Mouse (Mus musculus) MEL (cell line): Measurements from ENCODE around the gene Sit1. TPM values are rescaled to one million over a fixed set of nuclear protein-coding genes. Genes with fewer than 3 reads are reported as not detected.

Experiments used
- DNase-seq: peaks from one replicate; pipeline ENCODE4 v3.0.0; 2011; ENCODE audit warnings: low read depth, low spot score
- H3K27ac ChIP-seq: 2 replicates; pipeline ENCODE4 v1.5.1; 2012; ENCODE audit warnings: low read depth, mild to moderate bottlenecking, control low read depth, low read length, moderate library complexity; ENCODE audit not compliant: control insufficient read depth
- H3K27me3 ChIP-seq, 2 experiments: fragments of 150-350 bp in 1 of 2; sonication (generic) in 1 of 2; 2 replicates each; pipeline ENCODE4 v1.6.1; 2012; ENCODE audit warnings: low read length in 2 of 2, mild to moderate bottlenecking in 2 of 2, improper control_type of control experiment in 1 of 2, moderate library complexity in 1 of 2; ENCODE audit not compliant: insufficient read depth in 2 of 2, control insufficient read depth in 1 of 2
- H3K36me3 ChIP-seq, 2 experiments: 2 replicates each; pipeline ENCODE4 v1.6.1; 2012 to 2014; ENCODE audit warnings: low read length in 2 of 2, improper control_type of control experiment in 1 of 2, inconsistent platforms in 1 of 2, mild to moderate bottlenecking in 1 of 2; ENCODE audit not compliant: insufficient read depth in 2 of 2, control insufficient read depth in 1 of 2
- H3K4me1 ChIP-seq, 2 experiments: fragments of 150-350 bp in 1 of 2; sonication (generic) in 1 of 2; 2 replicates each; pipeline ENCODE4 v1.6.1; 2012; ENCODE audit warnings: low read length in 2 of 2, improper control_type of control experiment in 1 of 2, mild to moderate bottlenecking in 1 of 2; ENCODE audit not compliant: insufficient read depth in 2 of 2, control insufficient read depth in 1 of 2
- H3K4me3 ChIP-seq, 2 experiments: fragments of 150-350 bp in 1 of 2; sonication (generic) in 1 of 2; 2 replicates each; pipeline ENCODE4 v1.5.1; 2012; ENCODE audit warnings: low read depth in 2 of 2, low read length in 2 of 2, mild to moderate bottlenecking in 2 of 2, moderate library complexity in 2 of 2, control low read depth in 1 of 2, improper control_type of control experiment in 1 of 2; ENCODE audit not compliant: control insufficient read depth in 1 of 2, insufficient read depth in 1 of 2
- H3K79me2 ChIP-seq: 2 replicates; pipeline ENCODE4 v1.6.1; 2012; ENCODE audit warnings: mild to moderate bottlenecking, low read length, moderate library complexity; ENCODE audit not compliant: control insufficient read depth, poor library complexity, insufficient read depth
- H3K9ac ChIP-seq: 2 replicates; pipeline ENCODE4 v1.6.1; 2012; ENCODE audit warnings: low read depth, mild to moderate bottlenecking, control low read depth, low read length, moderate library complexity; ENCODE audit not compliant: control insufficient read depth, poor library complexity, severe bottlenecking
- H3K9me3 ChIP-seq: fragments of 150-350 bp; sonication (generic); replicated peaks from 2 replicates; pipeline ENCODE4 v1.6.1; 2012; ENCODE audit warnings: mild to moderate bottlenecking, low read length, improper control_type of control experiment, moderate library complexity; ENCODE audit not compliant: insufficient read depth
- CTCF ChIP-seq, 3 experiments: IDR thresholded peaks in 2 of 3; conservative IDR thresholded peaks in 1 of 3; 2 replicates each; pipeline ENCODE4 v1.5.1; 2011 to 2012; ENCODE audit warnings: low read length in 3 of 3, low read depth in 2 of 3, mild to moderate bottlenecking in 2 of 3, improper control_type of control experiment in 1 of 3, inconsistent platforms in 1 of 3, mixed read lengths in 1 of 3, moderate library complexity in 1 of 3; ENCODE audit not compliant: control insufficient read depth in 1 of 3, insufficient read depth in 1 of 3, poor library complexity in 1 of 3, severe bottlenecking in 1 of 3
- EP300 ChIP-seq, 2 experiments: IDR thresholded peaks; 2 replicates each; pipeline ENCODE4 v1.6.1; 2011; ENCODE audit warnings: improper control_type of control experiment in 2 of 2, low read length in 2 of 2, low read depth in 1 of 2, mild to moderate bottlenecking in 1 of 2
- ETS1 ChIP-seq: IDR thresholded peaks from 2 replicates; pipeline ENCODE4 v1.6.1; 2012; ENCODE audit warnings: low read depth, mild to moderate bottlenecking, inconsistent platforms, low read length, improper control_type of control experiment, moderate library complexity
- GABPA ChIP-seq: IDR thresholded peaks from 2 replicates; pipeline ENCODE4 v1.6.1; 2012; ENCODE audit warnings: low read depth, mild to moderate bottlenecking, inconsistent platforms, low read length, improper control_type of control experiment, moderate library complexity
- HCFC1 ChIP-seq: IDR thresholded peaks from 2 replicates; pipeline ENCODE4 v1.6.1; 2012; ENCODE audit warnings: low read depth, mild to moderate bottlenecking, inconsistent platforms, low read length, improper control_type of control experiment, moderate library complexity
- MAZ ChIP-seq: IDR thresholded peaks from 2 replicates; pipeline ENCODE4 v1.6.1; 2012; ENCODE audit warnings: low read depth, mild to moderate bottlenecking, inconsistent platforms, low read length, improper control_type of control experiment
- MXI1 ChIP-seq: IDR thresholded peaks from 2 replicates; pipeline ENCODE4 v1.6.1; 2011; ENCODE audit warnings: mild to moderate bottlenecking, low read depth, low read length, improper control_type of control experiment
- NELFE ChIP-seq: IDR thresholded peaks from 2 replicates; pipeline ENCODE4 v1.6.1; 2011; ENCODE audit warnings: low read depth, low read length, improper control_type of control experiment
- NRF1 ChIP-seq: IDR thresholded peaks from 2 replicates; pipeline ENCODE4 v1.6.1; 2014; ENCODE audit warnings: low read depth, mild to moderate bottlenecking, inconsistent platforms, low read length, improper control_type of control experiment, moderate library complexity; ENCODE audit not compliant: poor library complexity, insufficient read depth, severe bottlenecking
- POLR2A ChIP-seq, 2 experiments: IDR thresholded peaks; 2 replicates each; pipeline ENCODE4 v1.6.1; 2011 to 2012; ENCODE audit warnings: low read length in 2 of 2, mild to moderate bottlenecking in 2 of 2, control low read depth in 1 of 2, improper control_type of control experiment in 1 of 2, low read depth in 1 of 2, moderate library complexity in 1 of 2; ENCODE audit not compliant: control insufficient read depth in 1 of 2, insufficient read depth in 1 of 2, poor library complexity in 1 of 2
- POLR2AphosphoS2 ChIP-seq: IDR thresholded peaks from 2 replicates; pipeline ENCODE4 v1.6.1; 2011; ENCODE audit warnings: low read length, improper control_type of control experiment
- RAD21 ChIP-seq: IDR thresholded peaks from 2 replicates; pipeline ENCODE4 v1.6.1; 2011; ENCODE audit warnings: mild to moderate bottlenecking, low read depth, low read length, improper control_type of control experiment
- SIN3A ChIP-seq: IDR thresholded peaks from 2 replicates; pipeline ENCODE4 v1.6.1; 2012; ENCODE audit warnings: low read length, improper control_type of control experiment, inconsistent platforms
- SMC3 ChIP-seq: IDR thresholded peaks from 2 replicates; pipeline ENCODE4 v1.6.1; 2011; ENCODE audit warnings: low read depth, low read length, improper control_type of control experiment
- TBP ChIP-seq: IDR thresholded peaks from 2 replicates; pipeline ENCODE4 v1.8.0; 2011; ENCODE audit warnings: low read depth, low read length, improper control_type of control experiment
- TCF12 ChIP-seq: IDR thresholded peaks from 2 replicates; pipeline ENCODE4 v1.6.1; 2014; ENCODE audit warnings: low read depth, mild to moderate bottlenecking, inconsistent platforms, low read length, improper control_type of control experiment, moderate library complexity
- UBTF ChIP-seq: IDR thresholded peaks from 2 replicates; pipeline ENCODE4 v1.6.1; 2012; ENCODE audit warnings: low read depth, mild to moderate bottlenecking, inconsistent platforms, low read length, improper control_type of control experiment, moderate library complexity, borderline replicate concordance; ENCODE audit not compliant: insufficient read depth
- USF1 ChIP-seq: IDR thresholded peaks from 2 replicates; pipeline ENCODE4 v1.6.1; 2014; ENCODE audit warnings: low read depth, mild to moderate bottlenecking, inconsistent platforms, low read length, improper control_type of control experiment, moderate library complexity
- USF2 ChIP-seq, 2 experiments: IDR thresholded peaks; 2 replicates each; pipeline ENCODE4 v1.6.1; 2011 to 2012; ENCODE audit warnings: improper control_type of control experiment in 2 of 2, low read length in 2 of 2, borderline replicate concordance in 1 of 2, inconsistent platforms in 1 of 2, low read depth in 1 of 2, mild to moderate bottlenecking in 1 of 2; ENCODE audit not compliant: insufficient read depth in 1 of 2
- ZMIZ1 ChIP-seq: IDR thresholded peaks from 2 replicates; pipeline ENCODE4 v1.6.1; 2012; ENCODE audit warnings: low read depth, mild to moderate bottlenecking, inconsistent platforms, low read length, improper control_type of control experiment, moderate library complexity
- polyA plus RNA-seq, 2 experiments: library from polyadenylated mRNA; stranded (reverse) in 1 of 2; unstranded in 1 of 2; fragments of >175 nt in 1 of 2; fragments of >200 nt in 1 of 2; gene quantifications; 2 replicates each; pipeline versions ENCODE4 v1.2.1 to v1.2.4; 2012; ENCODE audit warnings: low replicate concordance in 2 of 2, low read depth in 1 of 2; ENCODE audit not compliant: insufficient read length in 2 of 2, insufficient read depth in 1 of 2, missing spikeins in 1 of 2
- total RNA-seq: library from RNA; depleted of rRNA; stranded (reverse); fragments of 300-350 nt; gene quantifications from 2 replicates; pipeline ENCODE4 v1.2.3, GENCODE M21; 2012

The Sit1 gene
- total and polyA plus RNA-seq, 3 experiments = 0.06 to 0.08 TPM; not detected in 1

- no peak; the same call in 1 of the 2 replicates for TF ChIP-seq HCFC1
- no peak for TF ChIP-seq USF2 (IDR thresholded peaks at IDR 0.05; ENCODE audit: borderline replicate concordance in 1 of 2, insufficient read depth in 1 of 2, low read depth in 1 of 2, low read length in 2 of 2)
- peak; percentile 49; the same call in 1 of the 2 replicates for TF ChIP-seq TBP
- TF ChIP-seq SMC3 = no peak
Measured at GRCm38 (mm10) chr4:43493846-43494240, 10.3 kb upstream of the Sit1 start (continued).

GRCm38 (mm10) chr4:43493186-43493845 lies 9.8 kb upstream of the Sit1 start:
- Histone ChIP-seq H3K27me3 (no peaks in the 10 kb centered on the region), H3K4me3 (peak overlapping the region; percentile 64 to 89), H3K9ac (peak overlapping the region; percentile 90), H3K79me2 (peaks cover 5% of the 10 kb centered on the region; the same call in 1 of the 2 replicates), H3K4me1 (peaks cover 2 to 25% of the 10 kb centered on the region in 2 experiments; a peak in 3 of 4 replicates), H3K9me3 (no peaks in the 10 kb centered on the region), H3K36me3 (no peaks in the 10 kb centered on the region; a peak in 1 of 4 replicates), H3K27ac (peak overlapping the region; percentile 30)
- DNase-seq = peak; percentile 95
- TF ChIP-seq POLR2AphosphoS2 = peak; percentile 91
- TF ChIP-seq CTCF (IDR thresholded peaks at IDR 0.05 in 2 of 3, conservative IDR thresholded peaks at IDR 0.05 in 1 of 3; ENCODE audit: control insufficient read depth in 1 of 3, insufficient read depth in 1 of 3, low read depth in 2 of 3, low read length in 3 of 3, poor library complexity in 1 of 3, severe bottlenecking in 1 of 3) = peak in 2 of 3 experiments; percentile 6 to 17; a peak in 2 of 6 replicates
- TF ChIP-seq USF1 = peak; percentile 45; the same call in 1 of the 2 replicates
- no peak for TF ChIP-seq UBTF
- TF ChIP-seq EP300 (IDR thresholded peaks at IDR 0.05; ENCODE audit: low read depth in 1 of 2, low read length in 2 of 2) = no peak
- TF ChIP-seq MAZ = peak; percentile 74
- TF ChIP-seq SIN3A = peak; percentile 31; the same call in 1 of the 2 replicates
- TF ChIP-seq GABPA = no peak
- TF ChIP-seq ETS1 = 0 out of 2 replicates have a peak, but pooled peaks have one; percentile 5
- peak; percentile 91 for TF ChIP-seq NRF1
- peak; percentile 92 for TF ChIP-seq NELFE
- TF ChIP-seq MXI1 = peak; percentile 50
- TF ChIP-seq ZMIZ1 = 0 out of 2 replicates have a peak, but pooled peaks have one; percentile 5
- no peak for TF ChIP-seq RAD21
- TF ChIP-seq POLR2A (IDR thresholded peaks at IDR 0.05; ENCODE audit: control insufficient read depth in 1 of 2, insufficient read depth in 1 of 2, low read depth in 1 of 2, low read length in 2 of 2, poor library complexity in 1 of 2) = peak; percentile 78 to 86
- peak; percentile 55; the same call in 1 of the 2 replicates for TF ChIP-seq TCF12
